Mouse (Mus musculus): Measurements from ENCODE around the gene Pheta1.

Pheta1 gene

GRCm38 (mm10) chr5:121892281-121892680 is 43.5 kb downstream of the Pheta1 start:
- no peak for DNase-seq (ENCODE audit: low read depth)

GRCm38 (mm10) chr5:121893581-121893980 is 44.8 kb downstream of the Pheta1 start:
- no peak for DNase-seq (ENCODE audit: low read depth)

- DNase-seq (ENCODE audit: low read depth) = no peak
These were observed 45.9 kb downstream of the Pheta1 start for GRCm38 (mm10) chr5:121894647-121895046.

- DNase-seq (ENCODE audit: low read depth) = no peak
These were observed 46.5 kb downstream of the Pheta1 start for GRCm38 (mm10) chr5:121895117-121895756.

- DNase-seq (ENCODE audit: low read depth) = no peak
These were observed 54.3 kb downstream of the Pheta1 start for GRCm38 (mm10) chr5:121902809-121903745.
